ENCODE assay signal across 7 mouse cellular contexts in genomic region chr8:47690674-47691078, GRCm38 (mm10). TPM values are rescaled to one million over a fixed set of nuclear protein-coding genes. Genes with fewer than 3 reads are reported as not detected.
A peak's percentile ranks its signal among the peaks of the same experiment; 100 is the strongest.
DNase-seq lines count a peak whose midpoint lies in the region; ATAC-seq and TF ChIP-seq lines count a peak whose summit lies in the region.

No protein-coding gene starts in this region.

- peak overlapping the region; percentile 43 for H3K4me2 ChIP-seq in forebrain, embryonic 15.5 days (replicated peaks)
- H3K4me2 ChIP-seq in hindbrain, postnatal 0 days (ENCODE audit: low read depth, low read length): peak overlapping the region; percentile 54
- peak overlapping the region; percentile 51 for H3K4me2 ChIP-seq in lung, embryonic 14.5 days

- WGBS in forebrain, embryonic 15.5 days: under 1% methylated on average over 16 of the region's 16 CpGs
- WGBS in hindbrain, postnatal 0 days: 5% methylated on average over 16 of the region's 16 CpGs
- 8% methylated on average over 16 of the region's 16 CpGs for WGBS in lung, embryonic 14.5 days

- H3K4me3 ChIP-seq in forebrain, embryonic 15.5 days: peak overlapping the region; percentile 22
- H3K4me3 ChIP-seq in hindbrain, postnatal 0 days (ENCODE audit: low read length): peak overlapping the region; percentile 25
- H3K4me3 ChIP-seq in lung, embryonic 14.5 days (ENCODE audit: low read depth, low read length): peak overlapping the region; percentile 24

- H3K4me1 ChIP-seq in forebrain, embryonic 15.5 days: peaks cover 6% of the 10 kb centered on the region
- H3K4me1 ChIP-seq in hindbrain, postnatal 0 days (ENCODE audit: insufficient read depth, low read length): no peaks in the 10 kb centered on the region
- H3K4me1 ChIP-seq in lung, embryonic 14.5 days (ENCODE audit: insufficient read depth): no peaks in the 10 kb centered on the region

- H3K36me3 ChIP-seq in forebrain, embryonic 15.5 days: no peaks in the 10 kb centered on the region
- no peaks in the 10 kb centered on the region for H3K36me3 ChIP-seq in hindbrain, postnatal 0 days (ENCODE audit: insufficient read depth, low read length)
- H3K36me3 ChIP-seq in lung, embryonic 14.5 days (ENCODE audit: insufficient read depth): no peaks in the 10 kb centered on the region

- no peaks in the 10 kb centered on the region for H3K9me3 ChIP-seq in forebrain, embryonic 15.5 days
- H3K9me3 ChIP-seq in hindbrain, postnatal 0 days (ENCODE audit: low read length): no peaks in the 10 kb centered on the region
- no peaks in the 10 kb centered on the region for H3K9me3 ChIP-seq in lung, embryonic 14.5 days (ENCODE audit: low read depth, low read length)

- peak; percentile 33 for DNase-seq in embryo, embryonic 10 days (ENCODE audit: low spot score)
- peak; percentile 13 for DNase-seq in hindbrain, postnatal 0 days (ENCODE audit: low spot score)
- peak; percentile 47 for DNase-seq in lung, embryonic 14.5 days
- DNase-seq in retina, embryonic 14.5 days (ENCODE audit: low spot score): peak; percentile 30
- no peak for DNase-seq in gastrocnemius, postnatal 14 days
- DNase-seq in c-Kit-positive CD71-positive TER-119-positive erythroid progenitor cells, embryonic 14.5 days (ENCODE audit: low spot score): no peak

- intact Hi-C loops in gastrocnemius, postnatal 14 days (cut with DNase I; ENCODE audit: low total_unique reads): no loop called here

- no peaks in the 10 kb centered on the region for H3K27me3 ChIP-seq in forebrain, embryonic 15.5 days
- H3K27me3 ChIP-seq in hindbrain, postnatal 0 days (ENCODE audit: insufficient read depth, low read length): no peaks in the 10 kb centered on the region; the same call in 1 of the 2 replicates
- no peaks in the 10 kb centered on the region for H3K27me3 ChIP-seq in lung, embryonic 14.5 days (ENCODE audit: insufficient read depth, low read length)

- H3K27ac ChIP-seq in forebrain, embryonic 15.5 days (replicated peaks): no peak overlapping the region
- no peak overlapping the region for H3K27ac ChIP-seq in hindbrain, postnatal 0 days
- H3K27ac ChIP-seq in lung, embryonic 14.5 days (ENCODE audit: low read depth): no peak overlapping the region

- no peak for TF ChIP-seq CTCF in hindbrain, postnatal 0 days (IDR thresholded peaks at IDR 0.05; ENCODE audit: low read depth)
- TF ChIP-seq CTCF in lung, embryonic 14.5 days (IDR thresholded peaks at IDR 0.05; ENCODE audit: low read depth): no peak

- ATAC-seq in forebrain, embryonic 15.5 days (replicated peaks): no peak
- no peak for ATAC-seq in hindbrain, postnatal 0 days
- ATAC-seq in lung, embryonic 14.5 days (ENCODE audit: insufficient read depth): no peak

- H3K9ac ChIP-seq in forebrain, embryonic 15.5 days (replicated peaks): peak overlapping the region; percentile 36; the same call in 1 of the 2 replicates
- H3K9ac ChIP-seq in hindbrain, postnatal 0 days (replicated peaks; ENCODE audit: low read length): no peak overlapping the region
- H3K9ac ChIP-seq in lung, embryonic 14.5 days: peak overlapping the region; percentile 13; the same call in 1 of the 2 replicates

RNA-seq across cellular contexts. Expression of gene Ing2, which starts 15.3 kb away (rescaled TPM):
- 7.3 and 8.3 TPM in 2 replicates for polyA plus RNA-seq in forebrain, embryonic 15.5 days (2015; fragmentation: Nextera tagmentation; extraction: Ambion mirVana)
- 5.2 and 6.1 TPM in 2 replicates for total RNA-seq in hindbrain, postnatal 0 days (2014; rRNA removed)
- 8.4 and 9.6 TPM in 2 replicates for polyA plus RNA-seq in hindbrain, postnatal 0 days (2015; fragmentation: Nextera tagmentation; extraction: Ambion mirVana)
- 11.8 and 14.6 TPM in 2 replicates for polyA plus RNA-seq in lung, embryonic 14.5 days (2014; fragmentation: Nextera tagmentation; extraction: Ambion mirVana)
- total RNA-seq in gastrocnemius, postnatal 14 days (2021): 10 to 100 TPM; 17.2 to 18.1 TPM

RNA-seq across cellular contexts. Expression of gene Cdkn2aip, which starts 23.1 kb away (rescaled TPM):
- polyA plus RNA-seq in forebrain, embryonic 15.5 days (2015; fragmentation: Nextera tagmentation; extraction: Ambion mirVana): 46.1 and 46.2 TPM in 2 replicates
- 22.4 and 33.6 TPM in 2 replicates for total RNA-seq in hindbrain, postnatal 0 days (2014; rRNA removed)
- polyA plus RNA-seq in hindbrain, postnatal 0 days (2015; fragmentation: Nextera tagmentation; extraction: Ambion mirVana): 23.0 and 26.6 TPM in 2 replicates
- 24.3 and 25.2 TPM in 2 replicates for polyA plus RNA-seq in lung, embryonic 14.5 days (2014; fragmentation: Nextera tagmentation; extraction: Ambion mirVana)
- 1 to 10 TPM; 5.5 to 5.8 TPM for total RNA-seq in gastrocnemius, postnatal 14 days (2021)

Comparison
In these comparisons a context has a peak if more than half of its experiments do, and no peak if none do; other contexts are left out.
1. DNase-seq: peak in embryo, embryonic 10 days (single experiment), hindbrain, postnatal 0 days (single experiment), lung, embryonic 14.5 days (single experiment) and retina, embryonic 14.5 days (single experiment); none in gastrocnemius, postnatal 14 days (single experiment) and c-Kit-positive CD71-positive TER-119-positive erythroid progenitor cells, embryonic 14.5 days (single experiment).
2. Peak in every context shown above with its lines, with median percentiles within 50 percentile points of each other: H3K4me2 ChIP-seq and H3K4me3 ChIP-seq.